Mouse (Mus musculus): ENCODE data around the gene Tex44.

DNA sequence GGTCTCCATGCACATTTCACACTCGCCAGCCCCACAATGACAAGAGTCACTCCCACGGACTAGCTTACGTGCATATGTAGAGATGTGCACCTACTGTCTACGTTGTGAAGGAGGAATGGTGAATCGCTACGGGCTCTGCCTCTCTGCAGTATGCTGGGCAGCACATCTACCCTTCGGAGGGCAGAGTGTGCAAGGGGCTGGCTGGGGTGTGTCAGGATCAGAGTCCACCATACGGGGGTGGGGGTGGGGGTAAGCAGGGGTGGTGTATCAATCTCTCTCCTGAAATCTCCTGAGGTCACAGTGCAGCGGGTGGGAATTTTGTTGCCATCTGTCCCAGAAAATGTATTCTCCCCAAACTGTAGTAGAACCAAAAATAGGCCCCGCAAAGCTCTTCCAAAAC is 17.6 kb upstream of the Tex44 start:
- TF ChIP-seq CTCF (IDR thresholded peaks at IDR 0.05; ENCODE audit: low read depth) (no peak), EP300 (IDR thresholded peaks at IDR 0.05; ENCODE audit: low read depth) (no peak)
